Mouse (Mus musculus) liver, embryonic 15.5 days (tissue): ENCODE results near the gene Plekhg1. TPM values are rescaled to one million over a fixed set of nuclear protein-coding genes. Genes with fewer than 3 reads are reported as not detected.

ENCODE experiments used
- ATAC-seq: fragments of 200-750 bp; cut with Nextera tagmentation; 2 replicates; pipeline ENCODE4 v1.8.0; 2017; ENCODE audit warnings: moderate number of reproducible peaks, mild to moderate bottlenecking, moderate library complexity; ENCODE audit not compliant: insufficient read depth
- H3K27ac ChIP-seq: fragments of 300-500 bp; sonication (generic); replicated peaks from 2 replicates; pipeline ENCODE4 v1.5.1; 2015; ENCODE audit warnings: mild to moderate bottlenecking, inconsistent platforms
- H3K27me3 ChIP-seq: fragments of 300-500 bp; sonication (generic); 2 replicates; pipeline ENCODE4 v1.6.1; 2015; ENCODE audit warnings: mild to moderate bottlenecking, inconsistent platforms
- H3K36me3 ChIP-seq: fragments of 300-500 bp; sonication (generic); replicated peaks from 2 replicates; pipeline ENCODE4 v1.6.1; 2015; ENCODE audit warnings: moderate library complexity, mild to moderate bottlenecking, inconsistent platforms
- H3K4me1 ChIP-seq: fragments of 300-500 bp; sonication (generic); replicated peaks from 2 replicates; pipeline ENCODE4 v1.6.1; 2015; ENCODE audit warnings: inconsistent platforms
- H3K4me2 ChIP-seq: fragments of 300-500 bp; sonication (generic); 2 replicates; pipeline ENCODE4 v1.6.1; 2015; ENCODE audit warnings: moderate library complexity, mild to moderate bottlenecking, inconsistent platforms
- H3K4me3 ChIP-seq: fragments of 300-500 bp; sonication (generic); replicated peaks from 2 replicates; pipeline ENCODE4 v1.5.1; 2015; ENCODE audit warnings: mild to moderate bottlenecking, inconsistent platforms
- H3K9ac ChIP-seq: fragments of 300-500 bp; sonication (generic); 2 replicates; pipeline ENCODE4 v1.6.1; 2015; ENCODE audit warnings: moderate library complexity, mild to moderate bottlenecking, inconsistent platforms
- H3K9me3 ChIP-seq: fragments of 300-500 bp; sonication (generic); replicated peaks from 2 replicates; pipeline ENCODE4 v1.6.1; 2016; ENCODE audit warnings: inconsistent platforms
- whole genome bisulfite sequencing: fragments of 180-500 bp; shearing (Covaris S2); methylation state at CpG from one replicate; pipeline ENCODE4 v1.1.7; 2015; ENCODE audit warnings: mixed read lengths; ENCODE audit not compliant: insufficient replicate concordance; 5-methylcytosine and 5-hydroxymethylcytosine counted together
- polyA plus RNA-seq: library from polyadenylated mRNA; unstranded; fragments of >200 nt; fragmentation: Nextera tagmentation; extraction: Ambion mirVana; gene quantifications from 2 replicates; pipeline ENCODE4 v1.2.1, GENCODE M21; 2015

Gene Plekhg1
- polyA plus RNA-seq, 1 experiment from 2014 or later: 1.0 TPM

- 43% methylated on average over 11 of the region's 11 CpGs for WGBS
Observed at GRCm38 (mm10) chr10:3858961-3859714, 119.0 kb downstream of the Plekhg1 start.

DNA sequence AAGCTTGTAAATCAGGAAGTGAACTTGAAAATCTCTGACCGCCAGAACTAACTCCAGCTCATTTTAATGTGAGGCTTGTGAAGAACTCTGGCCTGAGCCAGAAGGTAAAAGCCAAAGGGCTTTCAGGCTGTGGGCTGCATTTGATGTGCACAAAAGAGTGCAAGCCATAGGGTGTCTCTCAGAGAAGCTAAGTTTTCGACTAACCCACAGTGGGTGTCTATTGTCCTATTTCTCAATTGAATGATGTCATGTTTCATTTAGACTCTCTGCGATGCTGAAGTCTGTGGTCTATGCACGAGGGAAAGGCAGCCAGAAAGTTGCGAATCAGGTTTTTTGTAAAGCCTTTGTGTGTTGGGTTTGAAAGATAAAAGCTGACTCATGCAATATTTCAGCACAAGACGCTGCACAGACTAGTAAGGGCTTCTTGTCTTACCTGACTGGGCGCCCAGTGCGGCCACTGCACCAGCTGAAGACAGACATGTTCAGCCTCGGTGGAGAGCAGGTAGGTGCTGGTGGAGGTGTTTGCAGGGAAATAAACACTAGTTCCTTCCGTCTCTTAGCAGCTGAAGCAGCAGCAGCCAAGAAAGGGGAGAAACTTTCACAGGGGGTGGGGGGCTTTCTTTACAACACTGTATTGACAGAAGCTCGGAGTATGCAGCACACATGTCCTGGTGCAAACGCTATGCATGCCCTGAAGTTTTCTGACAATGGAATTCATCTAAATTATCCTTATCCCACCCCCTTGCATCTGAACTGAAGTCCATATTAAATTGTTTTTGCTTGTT lies 123.4 kb downstream of the Plekhg1 start:
- H3K4me3 ChIP-seq: no peak overlapping the region
- 36% methylated on average over 12 of the region's 12 CpGs for WGBS
- H3K36me3 ChIP-seq: no peaks in the 10 kb centered on the region
- H3K9ac ChIP-seq: no peak overlapping the region
- H3K27ac ChIP-seq: no peak overlapping the region
- H3K27me3 ChIP-seq: no peaks in the 10 kb centered on the region
- no peaks in the 10 kb centered on the region for H3K4me1 ChIP-seq
- H3K9me3 ChIP-seq: no peaks in the 10 kb centered on the region
- ATAC-seq: no peak
- H3K4me2 ChIP-seq: no peak overlapping the region

More at GRCm38 (mm10) chr10:3858961-3859714, 119.0 kb downstream of the Plekhg1 start:
- no peak overlapping the region for H3K4me2 ChIP-seq
- no peak overlapping the region for H3K27ac ChIP-seq
- H3K4me1 ChIP-seq: no peaks in the 10 kb centered on the region
- no peak for ATAC-seq
- H3K36me3 ChIP-seq: no peaks in the 10 kb centered on the region
- no peaks in the 10 kb centered on the region for H3K9me3 ChIP-seq
- no peak overlapping the region for H3K9ac ChIP-seq
- no peaks in the 10 kb centered on the region for H3K27me3 ChIP-seq
- no peak overlapping the region for H3K4me3 ChIP-seq

GRCm38 (mm10) chr10:3864196-3864540 lies 124.0 kb downstream of the Plekhg1 start:
- no peak overlapping the region for H3K9ac ChIP-seq
- ATAC-seq: no peak
- H3K4me2 ChIP-seq: no peak overlapping the region
- H3K36me3 ChIP-seq: no peaks in the 10 kb centered on the region
- 57% methylated on average over 6 of the region's 6 CpGs for WGBS
- H3K27ac ChIP-seq: no peak overlapping the region
- H3K9me3 ChIP-seq: no peaks in the 10 kb centered on the region
- H3K4me3 ChIP-seq: no peak overlapping the region
- H3K4me1 ChIP-seq: no peaks in the 10 kb centered on the region
- H3K27me3 ChIP-seq: no peaks in the 10 kb centered on the region

GRCm38 (mm10) chr10:3867298-3867697 lies 127.1 kb downstream of the Plekhg1 start:
- no peaks in the 10 kb centered on the region for H3K4me1 ChIP-seq
- no peak overlapping the region for H3K4me3 ChIP-seq
- ATAC-seq: no peak
- H3K4me2 ChIP-seq: no peak overlapping the region
- H3K27ac ChIP-seq: no peak overlapping the region
- no peaks in the 10 kb centered on the region for H3K36me3 ChIP-seq
- no peak overlapping the region for H3K9ac ChIP-seq
- H3K27me3 ChIP-seq: no peaks in the 10 kb centered on the region
- H3K9me3 ChIP-seq: no peaks in the 10 kb centered on the region

- Histone ChIP-seq H3K9me3 (no peaks in the 10 kb centered on the region), H3K27ac (no peak overlapping the region), H3K36me3 (no peaks in the 10 kb centered on the region), H3K4me2 (no peak overlapping the region), H3K4me1 (no peaks in the 10 kb centered on the region), H3K27me3 (no peaks in the 10 kb centered on the region), H3K4me3 (no peak overlapping the region), H3K9ac (no peak overlapping the region)
- 68% methylated on average over 5 of the region's 5 CpGs for WGBS
- no peak for ATAC-seq
Observed at GRCm38 (mm10) chr10:3870828-3871227, 130.7 kb downstream of the Plekhg1 start.

- no peaks in the 10 kb centered on the region for H3K4me1 ChIP-seq
- no peak overlapping the region for H3K9ac ChIP-seq
- H3K9me3 ChIP-seq: no peaks in the 10 kb centered on the region
- ATAC-seq: no peak
- H3K36me3 ChIP-seq: no peaks in the 10 kb centered on the region
- no peak overlapping the region for H3K4me3 ChIP-seq
- H3K27me3 ChIP-seq: no peaks in the 10 kb centered on the region
- WGBS: 70% methylated on average over 6 of the region's 6 CpGs
- H3K4me2 ChIP-seq: no peak overlapping the region
- no peak overlapping the region for H3K27ac ChIP-seq
Observed at GRCm38 (mm10) chr10:3873467-3873866, 133.3 kb downstream of the Plekhg1 start.

DNA sequence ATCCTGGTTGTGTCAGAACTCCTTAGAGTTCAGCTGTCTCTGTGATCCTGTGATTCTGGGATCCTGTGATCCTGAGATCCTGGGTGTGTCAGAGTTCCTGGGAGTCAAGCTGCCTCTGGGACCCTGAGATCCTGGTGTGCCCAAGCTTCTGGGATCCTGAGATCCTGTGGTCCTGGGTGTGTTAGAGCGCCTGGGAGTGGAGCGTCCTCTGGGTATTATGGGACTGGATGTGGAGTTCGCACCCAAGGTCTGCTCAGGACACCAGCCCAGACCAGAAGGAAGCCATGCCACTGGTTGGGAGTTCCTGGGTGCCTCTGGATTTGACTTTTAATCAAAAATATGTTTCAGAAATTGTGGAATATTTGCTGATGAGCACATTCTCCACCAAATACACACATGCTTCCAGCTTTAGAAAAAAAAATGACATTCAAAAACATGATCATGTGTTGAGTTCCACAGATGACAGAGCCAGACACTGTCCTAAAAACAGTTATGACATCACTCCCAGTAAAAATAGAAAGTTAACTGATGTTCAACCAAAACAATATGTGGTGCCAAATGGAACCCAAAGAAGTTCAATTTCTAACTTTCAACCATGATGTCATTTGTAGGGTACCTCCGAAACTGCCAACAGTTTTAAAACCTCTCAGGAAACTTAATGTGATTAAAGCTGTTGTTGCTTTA lies 137.8 kb downstream of the Plekhg1 start:
- no peak overlapping the region for H3K4me2 ChIP-seq
- no peaks in the 10 kb centered on the region for H3K4me1 ChIP-seq
- H3K27ac ChIP-seq: no peak overlapping the region
- no peak for ATAC-seq
- 69% methylated on average over 4 of the region's 4 CpGs for WGBS
- H3K9me3 ChIP-seq: no peaks in the 10 kb centered on the region
- no peak overlapping the region for H3K9ac ChIP-seq
- H3K36me3 ChIP-seq: no peaks in the 10 kb centered on the region
- no peak overlapping the region for H3K4me3 ChIP-seq
- H3K27me3 ChIP-seq: no peaks in the 10 kb centered on the region

DNA sequence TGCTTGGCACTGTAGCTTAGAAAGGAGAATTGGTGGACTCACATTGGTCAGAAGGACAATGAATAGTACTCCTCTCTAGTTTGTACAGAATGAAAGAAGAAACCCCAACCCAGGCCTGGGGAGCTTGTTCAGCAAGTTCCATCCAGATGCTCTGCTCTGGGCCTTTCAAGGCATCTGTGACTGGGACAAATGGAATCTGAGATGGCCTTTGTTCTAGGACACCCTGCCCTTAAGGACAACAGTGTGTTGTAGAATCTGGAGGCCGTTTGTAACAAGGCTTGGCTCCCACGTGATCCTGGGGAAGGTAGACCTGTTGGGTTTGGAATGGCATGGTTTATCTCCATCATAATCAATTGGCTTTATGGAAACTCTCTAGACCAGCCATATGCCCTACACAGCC lies 141.0 kb downstream of the Plekhg1 start:
- 43% methylated on average over 2 of the region's 2 CpGs for WGBS

GRCm38 (mm10) chr10:3888510-3888909 lies 148.3 kb downstream of the Plekhg1 start:
- Histone ChIP-seq H3K4me1 (no peaks in the 10 kb centered on the region), H3K27ac (no peak overlapping the region), H3K9ac (no peak overlapping the region), H3K4me3 (no peak overlapping the region), H3K36me3 (no peaks in the 10 kb centered on the region), H3K4me2 (no peak overlapping the region), H3K27me3 (no peaks in the 10 kb centered on the region), H3K9me3 (no peaks in the 10 kb centered on the region)
- no peak for ATAC-seq
- WGBS: 83% methylated on average over 4 of the region's 4 CpGs

More for the DNA sequence above, 141.0 kb downstream of the Plekhg1 start:
- Histone ChIP-seq H3K27me3 (no peaks in the 10 kb centered on the region), H3K9me3 (no peaks in the 10 kb centered on the region), H3K9ac (no peak overlapping the region), H3K36me3 (no peaks in the 10 kb centered on the region), H3K4me3 (no peak overlapping the region), H3K27ac (no peak overlapping the region), H3K4me2 (no peak overlapping the region), H3K4me1 (no peaks in the 10 kb centered on the region)
- no peak for ATAC-seq

DNA sequence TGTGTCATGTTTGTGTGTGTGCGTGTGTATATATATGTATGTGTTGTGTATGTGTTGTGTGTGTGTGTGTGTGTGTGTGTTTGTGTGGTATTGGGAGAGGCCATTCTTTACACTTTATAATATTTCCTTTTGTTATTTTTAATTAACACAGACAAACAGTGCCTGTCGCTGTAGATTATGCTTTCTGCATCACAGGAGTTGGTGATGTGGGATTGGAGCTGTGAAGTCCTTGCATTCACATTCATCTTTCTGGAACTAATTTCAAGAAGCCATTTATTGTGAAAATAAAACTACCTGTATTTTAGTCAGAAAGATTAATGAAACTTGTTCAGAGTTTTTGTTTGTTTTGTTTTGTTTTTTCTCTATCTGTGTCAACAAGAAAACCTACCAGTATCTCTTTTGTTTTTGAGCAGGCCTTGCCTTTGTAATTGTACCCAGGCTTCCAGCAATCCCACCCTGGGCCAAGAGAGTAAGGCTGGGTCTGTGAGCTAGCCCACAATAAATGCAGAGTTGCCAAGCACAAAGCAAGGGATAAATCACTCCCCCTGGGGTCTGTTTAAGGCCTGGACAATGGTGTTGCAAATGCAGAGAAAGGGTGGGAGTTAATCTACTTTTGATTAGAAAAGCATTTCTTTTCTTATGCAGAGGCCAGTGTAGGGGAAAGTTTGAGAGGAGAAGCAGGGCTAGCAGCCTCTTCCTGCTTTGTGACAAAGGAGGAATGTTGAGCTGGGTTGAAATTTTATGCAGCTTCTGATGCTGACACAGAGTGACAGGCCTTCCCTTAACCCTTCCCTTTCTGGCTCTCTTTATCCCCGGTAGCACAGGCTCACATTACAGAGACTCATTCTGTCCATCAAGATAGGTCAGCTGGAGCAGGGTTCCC lies 151.5 kb downstream of the Plekhg1 start:
- Histone ChIP-seq H3K27ac (no peak overlapping the region), H3K4me2 (no peak overlapping the region), H3K4me1 (no peaks in the 10 kb centered on the region), H3K4me3 (no peak overlapping the region), H3K9me3 (no peaks in the 10 kb centered on the region), H3K36me3 (no peaks in the 10 kb centered on the region), H3K27me3 (no peaks in the 10 kb centered on the region), H3K9ac (no peak overlapping the region)
- 43% methylated on average over 3 of the region's 3 CpGs for WGBS
- ATAC-seq: no peak
